Mouse (Mus musculus): ENCODE measurements around the gene BC051019. TPM values are rescaled to one million over a fixed set of nuclear protein-coding genes. Genes with fewer than 3 reads are reported as not detected.

Gene BC051019
- polyA plus RNA-seq, 1 experiment from 2014 or later, result not detected

Other genes starting within 250 kb of the BC051019 start
- 0.03 and 0.04 TPM in 2 replicates for gene Trim66, start 215.7 kb downstream of the BC051019 start, polyA plus RNA-seq (2014; fragmentation: Nextera tagmentation; extraction: Ambion mirVana)
- 88.2 and 106 TPM in 2 replicates for gene Rpl27a, start 204.7 kb downstream of the BC051019 start, polyA plus RNA-seq (2014; fragmentation: Nextera tagmentation; extraction: Ambion mirVana)
- gene St5, start 20.2 kb downstream of the BC051019 start, polyA plus RNA-seq (2014; fragmentation: Nextera tagmentation; extraction: Ambion mirVana), result 31.0 and 32.3 TPM in 2 replicates
- gene Akip1, start 20.2 kb downstream of the BC051019 start, polyA plus RNA-seq (2014; fragmentation: Nextera tagmentation; extraction: Ambion mirVana), result 28.2 and 31.0 TPM in 2 replicates
- not detected in 2 replicates for gene Ascl3, start 7.9 kb upstream of the BC051019 start, polyA plus RNA-seq (2014; fragmentation: Nextera tagmentation; extraction: Ambion mirVana)
- 58.9 and 61.9 TPM in 2 replicates for gene Tmem9b, start 29.0 kb upstream of the BC051019 start, polyA plus RNA-seq (2014; fragmentation: Nextera tagmentation; extraction: Ambion mirVana)
- gene Nrip3, start 58.2 kb upstream of the BC051019 start, polyA plus RNA-seq (2014; fragmentation: Nextera tagmentation; extraction: Ambion mirVana), result 0.62 TPM in 2 replicates
- 8.1 and 9.8 TPM in 2 replicates for gene Scube2, start 141.8 kb upstream of the BC051019 start, polyA plus RNA-seq (2014; fragmentation: Nextera tagmentation; extraction: Ambion mirVana)
- 45.8 and 50.6 TPM in 2 replicates for gene Dennd5a, start 236.6 kb upstream of the BC051019 start, polyA plus RNA-seq (2014; fragmentation: Nextera tagmentation; extraction: Ambion mirVana)